Mouse (Mus musculus) mature B cell (primary cell): ENCODE measurements around the gene Mylpf.

ENCODE experiments used
- in situ Hi-C: fragments of 300-500 bp; cut with MboI; formaldehyde crosslinking; loops from 2 replicates; pipeline ENCODE4 v1.14.3; 2019

Mylpf gene

GRCm38 (mm10) chr7:127206606-127207005 is 2.1 kb upstream of the Mylpf start:
- in situ Hi-C loops: no loop called here

GRCm38 (mm10) chr7:127207374-127208294 is 1.1 kb upstream of the Mylpf start:
- in situ Hi-C loops: no loop called here

DNA sequence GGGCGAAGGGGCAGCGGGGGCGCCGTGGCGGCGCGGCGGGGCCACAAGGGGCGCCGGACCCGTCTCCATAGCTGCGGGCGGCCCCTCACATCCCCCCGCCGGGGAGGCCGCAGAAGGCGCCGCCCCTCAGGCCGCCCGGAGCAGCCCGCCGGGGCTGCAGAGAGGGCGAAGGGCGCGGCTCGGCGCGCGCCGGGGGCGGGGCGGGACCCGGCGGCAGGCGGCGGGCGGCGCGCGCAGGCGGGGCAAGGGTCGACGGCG is 466 bp upstream of the Mylpf start, which contains the start of gene Tbc1d10b:
Gene Tbc1d10b (minus strand): TSS at position 174 of the 258 bp plus-strand sequence.
- in situ Hi-C loops: no loop called here

DNA sequence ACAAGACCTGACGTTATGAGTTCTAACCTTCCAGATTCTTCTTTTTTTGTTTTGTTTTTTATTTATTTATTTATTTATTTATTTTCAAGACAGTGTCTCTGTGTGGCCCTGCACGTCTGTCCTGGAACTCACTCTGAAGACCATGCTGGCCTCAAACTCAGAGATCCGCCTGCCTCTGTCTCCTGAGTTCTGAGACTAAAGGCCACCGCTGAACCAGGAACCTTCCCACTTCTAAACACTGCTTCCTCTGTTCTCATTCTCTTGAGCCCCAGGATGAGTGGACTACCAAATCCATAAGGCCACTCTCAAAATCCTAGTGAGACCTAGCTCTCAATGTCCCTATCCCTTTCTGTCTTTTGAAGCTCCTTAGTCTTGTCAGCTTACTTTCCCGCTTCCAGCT is 1.2 kb downstream of the Mylpf start:
- in situ Hi-C loops: no loop called here

GRCm38 (mm10) chr7:127210266-127210665 is 1.6 kb downstream of the Mylpf start:
- in situ Hi-C loops: no loop called here

DNA sequence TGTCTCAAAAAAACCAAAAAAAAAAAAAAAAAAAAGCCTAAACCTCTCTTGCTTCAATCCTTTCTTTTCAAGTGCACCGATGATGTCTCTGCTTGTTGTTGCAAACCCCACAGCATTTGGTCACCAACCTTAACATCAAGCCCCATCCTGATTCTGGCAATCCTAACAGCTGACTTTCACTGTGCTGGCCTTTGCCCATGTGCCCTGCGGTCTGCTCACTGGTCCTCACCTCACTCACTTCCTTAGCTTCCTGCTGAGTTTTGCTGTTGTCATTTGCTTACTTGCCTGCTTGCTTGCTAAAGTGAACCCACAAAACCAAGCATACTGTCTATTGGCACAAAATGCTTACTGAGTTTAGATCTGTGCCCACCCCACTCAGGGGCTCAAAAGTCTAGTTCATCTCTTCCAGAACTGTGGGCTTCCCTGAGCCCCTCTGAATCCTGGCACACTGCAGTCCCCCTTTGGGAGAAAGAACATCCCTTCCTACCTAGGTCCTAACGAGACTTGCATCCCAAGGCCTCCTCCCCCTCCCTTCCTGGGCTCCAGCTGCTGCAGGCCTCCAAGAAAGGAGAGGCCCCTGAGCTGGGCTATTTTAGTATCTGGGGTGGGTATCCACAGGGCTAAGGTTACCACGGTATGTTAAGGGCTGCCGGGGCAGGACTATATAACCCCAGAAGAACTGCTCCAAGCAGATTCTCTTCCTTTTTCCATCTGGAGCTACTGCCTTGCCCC is 2.5 kb downstream of the Mylpf start:
- in situ Hi-C loops: no loop called here

DNA sequence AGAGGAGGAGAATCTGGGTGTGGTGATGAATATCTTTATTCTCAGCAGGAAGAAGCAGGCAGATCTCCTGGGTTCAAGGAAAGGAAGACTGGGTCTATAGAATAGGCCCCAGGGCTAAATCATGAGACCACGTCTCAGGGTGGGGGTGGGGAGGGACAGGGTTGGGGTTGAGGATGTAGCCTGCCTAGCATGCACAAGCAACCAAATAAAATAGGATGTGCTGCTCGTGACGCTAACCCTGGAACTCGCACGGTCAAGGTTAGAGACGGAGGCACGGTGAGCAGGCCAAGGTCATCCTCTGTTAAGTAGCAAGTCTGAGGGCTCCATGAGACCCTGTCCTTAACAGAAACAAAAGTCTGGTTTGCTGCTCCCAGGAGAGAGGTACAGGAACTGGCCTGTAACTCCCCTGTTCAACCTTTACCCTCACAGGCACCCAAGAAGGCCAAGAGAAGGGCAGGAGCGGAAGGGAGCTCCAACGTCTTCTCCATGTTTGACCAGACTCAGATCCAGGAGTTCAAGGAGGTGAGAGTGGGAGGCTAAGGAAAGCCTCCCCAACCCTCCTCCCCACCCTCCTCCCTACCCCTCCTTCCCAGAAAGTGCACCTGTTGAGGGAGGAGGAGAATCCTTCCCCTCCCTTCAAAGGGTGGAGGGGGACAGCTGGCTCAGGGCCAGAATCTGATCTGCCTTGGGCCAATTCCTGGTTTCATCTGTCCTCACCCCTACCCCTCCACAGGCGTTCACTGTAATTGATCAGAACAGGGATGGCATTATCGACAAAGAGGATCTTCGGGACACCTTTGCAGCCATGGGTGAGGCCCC is 4.0 kb downstream of the Mylpf start:
- in situ Hi-C loops: no loop called here

DNA sequence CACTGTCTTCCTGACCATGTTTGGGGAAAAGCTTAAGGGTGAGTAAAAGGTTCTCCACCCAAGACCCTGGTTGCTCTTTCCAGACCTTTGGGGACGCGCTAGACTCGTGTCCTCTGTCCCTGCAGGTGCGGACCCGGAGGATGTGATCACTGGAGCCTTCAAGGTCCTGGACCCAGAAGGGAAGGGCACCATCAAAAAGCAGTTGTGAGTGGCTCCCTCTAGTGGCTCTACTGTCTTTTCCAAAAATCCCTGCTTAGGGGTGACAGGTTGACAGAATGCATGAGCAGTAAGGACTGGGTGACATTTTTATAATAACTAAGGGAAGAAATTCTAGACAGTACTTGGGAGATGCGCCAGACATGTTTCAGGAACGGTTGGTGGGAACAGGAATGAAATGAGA is 4.8 kb downstream of the Mylpf start:
- in situ Hi-C loops: no loop called here

GRCm38 (mm10) chr7:127213930-127214329 is 5.2 kb downstream of the Mylpf start:
- in situ Hi-C loops: no loop called here

GRCm38 (mm10) chr7:127214521-127214920 is 5.8 kb downstream of the Mylpf start:
- in situ Hi-C loops: no loop called here

DNA sequence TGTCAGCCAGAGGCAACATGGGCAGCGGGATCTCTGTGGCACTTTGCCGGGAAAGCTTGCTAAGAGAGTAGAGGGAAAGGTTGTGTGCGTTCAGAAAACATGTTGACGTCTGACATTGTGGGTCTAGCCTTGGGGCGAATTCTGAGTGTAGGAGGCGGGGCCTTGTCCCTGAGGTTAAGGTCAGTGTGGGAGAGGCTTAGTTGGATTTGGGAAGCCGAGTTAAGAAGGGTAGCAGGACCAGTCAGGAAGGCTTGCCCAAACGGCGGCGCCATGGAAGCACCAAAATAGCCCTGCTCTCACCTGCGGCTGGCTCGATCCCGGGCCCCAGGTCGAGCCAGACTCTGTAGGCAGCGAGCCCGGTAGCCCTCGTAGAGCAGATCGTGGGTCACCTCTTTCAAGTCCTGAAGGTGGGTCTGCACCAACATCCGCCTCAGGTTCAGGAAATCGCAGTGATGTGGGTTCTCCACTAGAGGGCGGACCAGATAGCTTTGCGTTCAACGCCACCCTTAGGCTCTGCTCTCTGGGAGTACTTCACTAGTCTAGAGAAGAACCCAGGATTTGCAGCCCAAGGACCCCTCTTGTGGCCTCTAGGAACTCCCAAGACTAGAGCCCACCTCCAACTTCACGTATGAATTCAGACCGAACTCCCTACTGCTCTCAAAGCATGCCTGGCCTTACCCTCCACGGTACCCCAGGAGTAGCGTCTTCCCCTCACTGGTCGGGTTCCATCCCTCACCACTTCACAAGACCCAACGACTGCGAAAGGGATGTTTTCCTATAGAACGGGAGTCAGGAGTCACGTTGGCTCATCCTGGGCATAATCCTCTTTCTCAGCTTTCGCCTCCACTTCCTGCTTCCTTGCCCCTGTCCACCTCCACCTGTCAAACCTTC is 6.5 kb downstream of the Mylpf start:
- in situ Hi-C loops: no loop called here

GRCm38 (mm10) chr7:127216307-127216706 is 7.6 kb downstream of the Mylpf start:
- in situ Hi-C loops: no loop called here

DNA sequence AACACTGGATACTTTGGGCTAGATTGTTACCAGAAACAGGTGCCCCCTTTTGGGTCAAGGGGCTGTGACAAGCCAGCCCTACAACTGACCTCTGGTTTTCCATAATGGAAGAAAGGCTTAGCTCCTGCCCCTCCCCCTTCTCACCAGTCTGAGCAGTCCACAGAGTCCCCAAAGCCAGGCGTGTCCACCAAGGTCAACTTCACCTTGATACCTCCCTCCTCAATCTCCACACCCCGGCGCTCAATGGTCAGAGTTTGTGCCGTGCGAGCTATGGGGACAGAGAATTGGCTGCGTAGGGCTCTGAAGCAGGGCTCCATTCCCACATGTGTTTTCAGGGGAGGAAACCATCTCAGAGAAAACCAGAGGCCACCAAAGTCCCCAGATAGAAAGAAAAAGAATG is 8.8 kb downstream of the Mylpf start:
- in situ Hi-C loops: no loop called here

DNA sequence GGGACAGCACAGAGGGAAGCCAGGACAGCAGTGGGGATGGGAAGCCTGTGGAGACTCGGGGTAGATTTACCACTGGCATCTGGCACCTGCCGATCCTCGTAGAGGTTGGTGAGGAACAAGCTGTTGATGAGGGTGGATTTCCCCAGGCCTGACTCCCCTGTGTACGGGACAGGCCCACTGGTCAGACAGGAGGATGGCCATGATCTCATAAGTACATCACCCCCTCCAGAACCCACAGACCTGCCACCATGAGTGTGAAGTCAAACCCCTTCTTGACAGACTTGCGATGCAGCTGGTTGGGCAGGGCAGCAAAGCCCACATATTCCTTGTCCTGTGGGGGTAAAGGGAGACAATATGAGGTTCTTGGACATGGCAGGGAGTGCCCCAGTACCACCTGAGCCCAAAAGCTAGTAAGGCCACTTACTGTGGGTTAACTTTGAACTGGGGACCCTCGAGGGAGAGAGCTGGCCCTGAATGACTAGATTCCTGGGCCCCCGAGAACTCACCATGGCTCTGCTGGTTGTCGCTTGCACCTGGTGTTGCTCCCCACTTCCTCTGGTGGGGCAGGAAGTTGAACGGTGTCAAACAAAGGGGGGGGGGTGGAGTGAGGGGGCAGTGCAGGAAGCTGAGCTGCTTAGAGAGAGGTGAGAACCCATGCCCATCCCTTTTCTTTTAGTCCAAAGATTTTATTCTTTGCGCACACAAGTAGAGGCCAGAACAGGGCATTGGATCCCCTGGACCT is 9.4 kb downstream of the Mylpf start:
- in situ Hi-C loops: no loop called here

GRCm38 (mm10) chr7:127218670-127219069 is 10.0 kb downstream of the Mylpf start:
- in situ Hi-C loops: no loop called here

- in situ Hi-C loops: no loop called here
Observed at GRCm38 (mm10) chr7:127220440-127220839, 11.8 kb downstream of the Mylpf start.

GRCm38 (mm10) chr7:127223106-127223505 is 14.4 kb downstream of the Mylpf start:
- in situ Hi-C loops: no loop called here

GRCm38 (mm10) chr7:127223515-127224478 is 15.1 kb downstream of the Mylpf start:
- in situ Hi-C loops: no loop called here

DNA sequence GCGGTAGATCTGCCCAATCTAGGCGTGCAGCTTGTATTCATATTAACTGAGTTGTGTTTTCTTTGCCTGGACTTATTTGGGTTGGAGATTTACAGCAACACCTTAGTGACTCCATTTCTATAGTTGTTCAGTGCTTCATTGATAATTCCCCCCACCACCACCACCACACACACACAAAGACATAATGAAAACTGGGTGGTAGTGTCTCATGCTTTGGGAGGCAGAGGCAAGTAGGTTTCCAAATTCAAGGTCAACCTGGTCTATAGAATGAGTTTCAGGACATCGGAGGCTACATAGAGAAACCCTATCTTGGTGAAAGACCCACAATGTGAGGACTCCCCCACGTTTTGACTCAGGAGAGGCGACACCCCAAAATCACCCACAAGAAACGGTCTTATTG is 15.9 kb downstream of the Mylpf start:
- in situ Hi-C loops: no loop called here
